Mouse (Mus musculus) kidney, postnatal 0 days (tissue): Measurements from ENCODE around the gene Gpsm1. TPM values are rescaled to one million over a fixed set of nuclear protein-coding genes. Genes with fewer than 3 reads are reported as not detected.

Experiments used
- ATAC-seq: fragments of 200-750 bp; cut with Nextera tagmentation; replicated peaks from 2 replicates; pipeline ENCODE4 v1.8.0; 2017; ENCODE audit warnings: low read depth, moderate number of reproducible peaks, moderate TSS enrichment, moderate library complexity; ENCODE audit not compliant: low FRiP score
- DNase-seq: peaks from one replicate; pipeline ENCODE4 v3.0.0-alpha.2; 2016; ENCODE audit warnings: low spot score
- H3K27ac ChIP-seq: fragments of 300-500 bp; sonication (generic); 2 replicates; pipeline ENCODE4 v1.5.1; 2014; ENCODE audit warnings: mild to moderate bottlenecking
- H3K27me3 ChIP-seq: fragments of 300-500 bp; sonication (generic); 2 replicates; pipeline ENCODE4 v1.6.1; 2014; ENCODE audit warnings: low read length, mixed read lengths; ENCODE audit not compliant: insufficient read depth
- H3K36me3 ChIP-seq: fragments of 300-500 bp; sonication (generic); 2 replicates; pipeline ENCODE4 v1.6.1; 2014; ENCODE audit warnings: low read length, mixed read lengths; ENCODE audit not compliant: insufficient read depth
- H3K4me1 ChIP-seq: fragments of 300-500 bp; sonication (generic); replicated peaks from 2 replicates; pipeline ENCODE4 v1.6.1; 2014; ENCODE audit warnings: antibody characterized with exemption, low read length, mixed read lengths; ENCODE audit not compliant: insufficient read depth
- H3K4me2 ChIP-seq: fragments of 300-500 bp; sonication (generic); 2 replicates; pipeline ENCODE4 v1.6.1; 2014; ENCODE audit warnings: mild to moderate bottlenecking, low read length, moderate library complexity, mixed read lengths
- H3K4me3 ChIP-seq: fragments of 300-500 bp; sonication (generic); replicated peaks from 2 replicates; pipeline ENCODE4 v1.5.1; 2014; ENCODE audit warnings: low read depth, low read length
- H3K9ac ChIP-seq: fragments of 300-500 bp; sonication (generic); 2 replicates; pipeline ENCODE4 v1.6.1; 2014; ENCODE audit warnings: low read depth, low read length
- H3K9me3 ChIP-seq: fragments of 300-500 bp; sonication (generic); replicated peaks from 2 replicates; pipeline ENCODE4 v1.6.1; 2016; ENCODE audit warnings: low read length, inconsistent platforms, mixed read lengths
- CTCF ChIP-seq: IDR thresholded peaks from 2 replicates; pipeline ENCODE4 v1.5.1; 2016; ENCODE audit warnings: antibody characterized with exemption, low read depth, mild to moderate bottlenecking, moderate library complexity
- WGBS: fragments of 180-500 bp; shearing (Covaris S2); extraction: QIAGEN DNeasy Blood & Tissue Kit; methylation state at CpG from one replicate; pipeline ENCODE4 v1.1.7; 2014; 5-methylcytosine and 5-hydroxymethylcytosine counted together
- polyA plus RNA-seq: library from polyadenylated mRNA; unstranded; fragments of >200 nt; fragmentation: Nextera tagmentation; extraction: Ambion mirVana; gene quantifications from 2 replicates; pipeline ENCODE4 v1.2.1, GENCODE M21; 2015

Gpsm1 gene
- polyA plus RNA-seq, 1 experiment from 2014 or later = 21.3 TPM

GRCm38 (mm10) chr2:26352291-26352910 lies 37.1 kb downstream of the Gpsm1 start:
- H3K9ac ChIP-seq = peak overlapping the region; percentile 95
- peak overlapping the region; percentile 98 for H3K4me2 ChIP-seq
- H3K27me3 ChIP-seq = no peaks in the 10 kb centered on the region
- ATAC-seq (no peak), DNase-seq (no peak)
- H3K9me3 ChIP-seq = no peaks in the 10 kb centered on the region
- peak overlapping the region; percentile 72 for H3K27ac ChIP-seq
- H3K4me3 ChIP-seq = peak overlapping the region; percentile 84
- peaks cover 11% of the 10 kb centered on the region; the same call in 1 of the 2 replicates for H3K4me1 ChIP-seq
- TF ChIP-seq CTCF = no peak
- WGBS = 3% methylated on average over 35 of the region's 36 CpGs
- H3K36me3 ChIP-seq = peaks cover 17% of the 10 kb centered on the region; the same call in 1 of the 2 replicates

- Histone ChIP-seq H3K9ac (peak overlapping the region; percentile 95; the same call in 1 of the 2 replicates), H3K27ac (no peak overlapping the region), H3K4me3 (no peak overlapping the region; the same call in 1 of the 2 replicates), H3K9me3 (no peaks in the 10 kb centered on the region), H3K4me1 (peaks cover 11% of the 10 kb centered on the region; the same call in 1 of the 2 replicates), H3K4me2 (peak overlapping the region; percentile 98; the same call in 1 of the 2 replicates), H3K36me3 (peaks cover 16% of the 10 kb centered on the region; the same call in 1 of the 2 replicates), H3K27me3 (no peaks in the 10 kb centered on the region)
- no peak for TF ChIP-seq CTCF
- DNase-seq = no peak
- no peak for ATAC-seq
- 92% methylated on average over 11 of the region's 11 CpGs for WGBS
Observed at GRCm38 (mm10) chr2:26353066-26353980, 38.0 kb downstream of the Gpsm1 start.

- H3K9ac ChIP-seq = no peak overlapping the region
- H3K27ac ChIP-seq = no peak overlapping the region
- H3K4me1 ChIP-seq = peaks cover 11% of the 10 kb centered on the region; the same call in 1 of the 2 replicates
- no peak overlapping the region for H3K4me2 ChIP-seq
- ATAC-seq = no peak
- peaks cover 8% of the 10 kb centered on the region; the same call in 1 of the 2 replicates for H3K36me3 ChIP-seq
- WGBS = 86% methylated on average over 4 of the region's 4 CpGs
- no peak overlapping the region for H3K4me3 ChIP-seq
- no peaks in the 10 kb centered on the region for H3K9me3 ChIP-seq
- DNase-seq = no peak
- no peaks in the 10 kb centered on the region for H3K27me3 ChIP-seq
- TF ChIP-seq CTCF = no peak
Observed at GRCm38 (mm10) chr2:26354401-26354800, 39.1 kb downstream of the Gpsm1 start.

DNA sequence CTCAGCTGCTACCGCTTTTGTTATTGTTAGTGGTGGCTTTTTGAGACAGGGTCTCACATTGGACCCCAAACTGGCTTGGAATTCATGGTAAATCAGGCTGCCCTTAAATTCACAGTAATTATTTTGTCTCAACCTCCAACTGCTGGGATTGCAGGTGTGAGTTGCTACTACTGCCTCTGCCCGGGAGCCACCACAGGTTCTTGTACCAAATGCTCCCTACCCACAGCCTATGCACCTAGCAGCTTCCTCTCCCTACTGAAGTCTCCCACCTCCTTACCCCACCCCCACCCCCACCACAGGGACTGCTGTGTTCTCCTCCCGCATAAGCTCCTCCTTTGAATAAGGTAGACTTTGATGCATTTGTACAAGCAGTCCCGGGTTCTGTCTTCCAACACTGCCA lies 40.9 kb downstream of the Gpsm1 start:
- DNase-seq (no peak), ATAC-seq (no peak)
- 86% methylated on average over 4 of the region's 4 CpGs for WGBS
- no peak overlapping the region for H3K9ac ChIP-seq
- no peak for TF ChIP-seq CTCF
- no peaks in the 10 kb centered on the region for H3K27me3 ChIP-seq
- H3K9me3 ChIP-seq = no peaks in the 10 kb centered on the region
- no peak overlapping the region for H3K27ac ChIP-seq
- no peak overlapping the region for H3K4me2 ChIP-seq
- H3K36me3 ChIP-seq = no peaks in the 10 kb centered on the region
- no peak overlapping the region for H3K4me3 ChIP-seq
- peaks cover 6% of the 10 kb centered on the region; the same call in 1 of the 2 replicates for H3K4me1 ChIP-seq

- no peak for TF ChIP-seq CTCF
- Histone ChIP-seq H3K4me2 (no peak overlapping the region), H3K4me3 (no peak overlapping the region), H3K27me3 (no peaks in the 10 kb centered on the region), H3K9me3 (no peaks in the 10 kb centered on the region), H3K27ac (no peak overlapping the region), H3K36me3 (no peaks in the 10 kb centered on the region), H3K9ac (no peak overlapping the region), H3K4me1 (peaks cover 6% of the 10 kb centered on the region; the same call in 1 of the 2 replicates)
- 72% methylated on average over 7 of the region's 7 CpGs for WGBS
- DNase-seq (no peak), ATAC-seq (no peak)
Observed at GRCm38 (mm10) chr2:26356678-26357077, 41.4 kb downstream of the Gpsm1 start.

GRCm38 (mm10) chr2:26357484-26357883 lies 42.2 kb downstream of the Gpsm1 start:
- WGBS = 35% methylated on average over 15 of the region's 15 CpGs
- no peak overlapping the region for H3K27ac ChIP-seq
- no peak overlapping the region for H3K9ac ChIP-seq
- no peak overlapping the region for H3K4me3 ChIP-seq
- H3K36me3 ChIP-seq = no peaks in the 10 kb centered on the region
- no peak overlapping the region for H3K4me2 ChIP-seq
- TF ChIP-seq CTCF = peak; percentile 62
- ATAC-seq (peak; percentile 71), DNase-seq (peak; percentile 67)
- no peaks in the 10 kb centered on the region for H3K27me3 ChIP-seq
- H3K4me1 ChIP-seq = peaks cover 5% of the 10 kb centered on the region; the same call in 1 of the 2 replicates
- H3K9me3 ChIP-seq = no peaks in the 10 kb centered on the region
